Mouse (Mus musculus) left cerebral cortex, postnatal 14 days (tissue): ENCODE measurements at regions not wholly inside any gene's neighbourhood (a gene's known extent, or its start where the extent isn't known, plus 50 kb on each side); places are given as distances from the start of the nearest gene placed in this dataset.

Source experiments
- DNase-seq, 2 experiments: peaks; one replicate each; pipeline ENCODE4 v3.0.0; 2021 to 2022; ENCODE audit warnings: low spot score in 2 of 2, mixed read lengths in 1 of 2
- intact Hi-C: fragments of 180-260 bp; cut with DNase I; formaldehyde crosslinking; loops from one replicate; pipeline ENCODE4 v1.15.1; 2025

GRCm38 (mm10) chr4:26637859-26638258 is 291.2 kb upstream of the Manea start:
- intact Hi-C loops: no loop called here

GRCm38 (mm10) chr4:26630553-26631206 is 284.0 kb upstream of the Manea start:
- intact Hi-C loops: no loop called here
- no peak for DNase-seq

More at GRCm38 (mm10) chr4:26637859-26638258, 291.2 kb upstream of the Manea start:
- no peak for DNase-seq

- DNase-seq: no peak
- intact Hi-C loops: no loop called here
Measured at GRCm38 (mm10) chr4:26629710-26630109, 283.0 kb upstream of the Manea start.

- intact Hi-C loops: no loop called here
- DNase-seq: no peak
Measured at GRCm38 (mm10) chr4:26627744-26628143, 281.1 kb upstream of the Manea start.

GRCm38 (mm10) chr4:26589081-26589869 is 242.6 kb upstream of the Manea start:
- peak; percentile 16 to 18 for DNase-seq
- intact Hi-C loops: no loop called here

GRCm38 (mm10) chr4:26555690-26556089 is 209.0 kb upstream of the Manea start:
- intact Hi-C loops: no loop called here
- no peak for DNase-seq

GRCm38 (mm10) chr4:26543833-26544232 is 197.1 kb upstream of the Manea start:
- intact Hi-C loops: loop anchor here (5.0 to 10.0 kb wide), 3 partner anchors 1339 to 1829 kb away; no protein-coding TSS in a partner anchor
- peak; percentile 8 to 62 for DNase-seq

- intact Hi-C loops: loop anchor here (5.0 to 10.0 kb wide), 3 partner anchors 1338 to 1828 kb away; no protein-coding TSS in a partner anchor
- no peak for DNase-seq
Measured at GRCm38 (mm10) chr4:26542511-26542910, 195.8 kb upstream of the Manea start.

- intact Hi-C loops: no loop called here
- no peak for DNase-seq
Measured at GRCm38 (mm10) chr4:26508004-26508403, 161.3 kb upstream of the Manea start.

GRCm38 (mm10) chr4:26494262-26494661 is 147.6 kb upstream of the Manea start:
- DNase-seq: no peak
- intact Hi-C loops: loop anchor here (5.0 kb wide), 1 partner anchor 247 kb away; no protein-coding TSS in a partner anchor

- intact Hi-C loops: no loop called here
Measured at GRCm38 (mm10) chr4:26474913-26475312, 128.2 kb upstream of the Manea start.

GRCm38 (mm10) chr4:26441533-26441932 is 94.8 kb upstream of the Manea start:
- DNase-seq: no peak
- intact Hi-C loops: no loop called here

More at GRCm38 (mm10) chr4:26474913-26475312, 128.2 kb upstream of the Manea start:
- DNase-seq: no peak

GRCm38 (mm10) chr4:26422084-26422483 is 75.4 kb upstream of the Manea start:
- DNase-seq: no peak
- intact Hi-C loops: no loop called here

- DNase-seq: no peak
- intact Hi-C loops: no loop called here
Measured at GRCm38 (mm10) chr4:26404266-26404665, 57.6 kb upstream of the Manea start.

- intact Hi-C loops: no loop called here
- DNase-seq: no peak
Measured at GRCm38 (mm10) chr4:26402213-26402612, 55.5 kb upstream of the Manea start.
